Mouse (Mus musculus) bone marrow, adult 2 months (tissue): ENCODE measurements at regions not wholly inside any gene's neighbourhood (a gene's known extent, or its start where the extent isn't known, plus 50 kb on each side); places are given as distances from the start of the nearest gene placed in this dataset.

Experiments used
- CTCF ChIP-seq: fragments of 200-500 bp; IDR thresholded peaks from 2 replicates; pipeline ENCODE4 v1.5.1; 2011; ENCODE audit warnings: low read length, control low read depth; ENCODE audit not compliant: control insufficient read depth, insufficient read depth
- POLR2A ChIP-seq: fragments of 200-500 bp; IDR thresholded peaks from 2 replicates; pipeline ENCODE4 v1.6.1; 2011; ENCODE audit warnings: low read depth, mild to moderate bottlenecking, control low read depth, low read length, borderline replicate concordance; ENCODE audit not compliant: control insufficient read depth

DNA sequence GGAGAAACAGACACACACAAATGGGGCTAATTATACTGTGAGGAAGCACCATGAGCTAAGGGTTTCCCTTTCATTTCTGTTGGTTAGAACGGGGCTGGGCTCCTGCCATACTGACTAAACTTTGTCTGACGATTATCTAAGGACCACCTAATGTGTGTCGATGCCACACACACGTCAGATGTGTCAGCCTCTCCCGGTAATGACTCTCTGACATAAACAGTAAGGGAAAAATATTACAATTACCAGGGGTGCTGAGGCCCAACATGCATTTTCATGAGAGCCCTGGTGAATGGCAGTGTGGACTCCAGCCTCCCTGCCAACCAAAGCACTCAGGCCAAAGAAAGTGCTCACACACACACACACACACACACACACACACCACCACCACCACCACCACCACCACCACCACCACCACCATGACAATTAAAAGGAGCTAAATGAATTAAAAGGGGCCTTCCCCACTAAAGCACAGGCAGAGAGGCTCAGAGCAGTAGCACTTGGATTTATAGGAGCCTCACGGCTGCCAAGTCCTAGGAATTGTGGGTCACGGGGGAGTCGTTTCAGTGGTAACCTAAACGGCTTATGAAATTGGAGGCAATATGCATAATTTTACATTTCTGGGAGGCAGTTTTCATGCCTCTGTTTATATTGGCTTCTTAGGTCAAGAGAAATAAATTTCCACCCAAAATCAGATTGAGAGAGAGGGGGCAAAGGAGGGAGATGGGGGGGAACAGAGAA is 193.7 kb upstream of the Irx3 start:
- TF ChIP-seq CTCF = no peak
- no peak for TF ChIP-seq POLR2A
